Mouse (Mus musculus): ENCODE data around the gene Ctc1. TPM values are rescaled to one million over a fixed set of nuclear protein-coding genes. Genes with fewer than 3 reads are reported as not detected.

The Ctc1 gene
- polyA plus RNA-seq, 1 experiment from 2014 or later = 58.8 TPM

- ATAC-seq = no peak
- H3K4me2 ChIP-seq (replicated peaks) = peak overlapping the region; percentile 78
- peaks cover 37% of the 10 kb centered on the region for H3K4me1 ChIP-seq (replicated peaks)
- peak overlapping the region; percentile 66 for H3K9ac ChIP-seq (replicated peaks)
- H3K9me3 ChIP-seq = no peaks in the 10 kb centered on the region
- no peaks in the 10 kb centered on the region for H3K27me3 ChIP-seq
- WGBS = under 1% methylated on average over 29 of the region's 29 CpGs
- no peaks in the 10 kb centered on the region for H3K36me3 ChIP-seq
- H3K4me3 ChIP-seq (replicated peaks) = peak overlapping the region; percentile 43
- H3K27ac ChIP-seq = peak overlapping the region; percentile 26; the same call in 1 of the 2 replicates
Measured at GRCm38 (mm10) chr11:69066163-69066861, 50.6 kb downstream of the Ctc1 start.

- Histone ChIP-seq H3K9me3 (no peaks in the 10 kb centered on the region), H3K4me2 (replicated peaks) (peak overlapping the region; percentile 78), H3K27me3 (no peaks in the 10 kb centered on the region), H3K9ac (replicated peaks) (no peak overlapping the region; the same call in 1 of the 2 replicates), H3K4me1 (replicated peaks) (peaks cover 37% of the 10 kb centered on the region), H3K27ac (no peak overlapping the region), H3K4me3 (replicated peaks) (peak overlapping the region; percentile 43), H3K36me3 (no peaks in the 10 kb centered on the region)
- WGBS = 10% methylated on average over 8 of the region's 8 CpGs
- no peak for ATAC-seq
Measured at GRCm38 (mm10) chr11:69066956-69067355, 51.2 kb downstream of the Ctc1 start.

GRCm38 (mm10) chr11:69067601-69068000 is 51.9 kb downstream of the Ctc1 start:
- H3K9ac ChIP-seq (replicated peaks) = no peak overlapping the region
- no peaks in the 10 kb centered on the region for H3K9me3 ChIP-seq
- no peak overlapping the region for H3K27ac ChIP-seq
- H3K36me3 ChIP-seq = no peaks in the 10 kb centered on the region
- ATAC-seq = no peak
- no peaks in the 10 kb centered on the region for H3K27me3 ChIP-seq
- 63% methylated on average over 6 of the region's 6 CpGs for WGBS
- no peak overlapping the region; the same call in 1 of the 2 replicates for H3K4me3 ChIP-seq (replicated peaks)
- H3K4me1 ChIP-seq (replicated peaks) = peaks cover 42% of the 10 kb centered on the region
- H3K4me2 ChIP-seq (replicated peaks) = no peak overlapping the region

DNA sequence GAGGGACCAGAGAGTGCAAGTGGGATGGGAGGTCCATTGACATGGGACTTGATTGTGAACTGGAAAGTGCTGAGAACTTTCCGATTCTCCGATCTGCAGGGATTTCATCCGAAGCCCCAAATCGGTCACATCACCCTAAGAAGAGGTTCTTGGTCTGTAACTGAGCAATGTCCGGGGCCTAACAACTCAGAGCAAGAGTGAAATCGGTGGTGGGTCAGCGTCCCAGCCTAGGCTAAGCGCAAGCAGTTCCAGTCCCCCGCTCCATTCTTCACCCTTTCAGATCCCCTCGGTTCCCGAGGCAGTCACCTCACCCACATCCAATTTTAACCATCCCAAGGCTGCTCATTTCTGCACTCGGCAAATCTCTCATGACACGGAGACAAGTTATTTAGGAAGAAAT is 54.4 kb downstream of the Ctc1 start:
- Histone ChIP-seq H3K9ac (replicated peaks) (peak overlapping the region; percentile 85), H3K4me3 (replicated peaks) (peak overlapping the region; percentile 57), H3K9me3 (no peaks in the 10 kb centered on the region), H3K36me3 (no peaks in the 10 kb centered on the region), H3K27ac (peak overlapping the region; percentile 90), H3K4me2 (replicated peaks) (peak overlapping the region; percentile 90), H3K27me3 (no peaks in the 10 kb centered on the region), H3K4me1 (replicated peaks) (peaks cover 41% of the 10 kb centered on the region)
- WGBS = under 1% methylated on average over 13 of the region's 13 CpGs
- ATAC-seq = peak; percentile 25

- ATAC-seq = peak; percentile 91
- peaks cover 41% of the 10 kb centered on the region for H3K4me1 ChIP-seq (replicated peaks)
- no peaks in the 10 kb centered on the region for H3K36me3 ChIP-seq
- peak within 1 kb of the TSS; percentile 57 for H3K4me3 ChIP-seq (replicated peaks)
- no peaks in the 10 kb centered on the region for H3K27me3 ChIP-seq
- WGBS = under 1% methylated on average over 47 of the region's 47 CpGs
- peak within 1 kb of the TSS; percentile 90 for H3K4me2 ChIP-seq (replicated peaks)
- H3K27ac ChIP-seq = peak within 1 kb of the TSS; percentile 90
- H3K9ac ChIP-seq (replicated peaks) = peak within 1 kb of the TSS; percentile 85
- H3K9me3 ChIP-seq = no peaks in the 10 kb centered on the region
Measured at GRCm38 (mm10) chr11:69070590-69071222, 55.0 kb downstream of the Ctc1 start, which contains the start of gene Tmem107. Tmem107 (plus strand) TSS chr11:69070806.

DNA sequence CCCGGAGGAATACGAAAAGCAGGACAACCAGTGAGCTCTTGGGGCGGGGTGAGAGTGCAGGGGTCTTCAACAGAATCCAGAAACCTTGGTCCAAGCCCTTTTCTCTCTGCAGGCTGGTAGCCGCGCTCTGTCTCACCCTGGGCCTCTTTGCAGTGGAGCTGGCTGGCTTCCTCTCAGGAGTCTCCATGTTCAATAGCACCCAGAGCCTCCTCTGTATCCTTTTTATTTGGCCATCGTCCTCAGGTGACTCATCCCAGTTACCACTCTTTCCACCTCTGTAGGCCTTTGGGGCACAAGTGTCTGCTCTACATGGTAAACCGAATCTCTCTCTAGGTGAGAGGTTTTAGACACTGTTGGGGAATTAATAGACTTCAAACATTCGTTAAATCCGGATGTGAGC is 55.6 kb downstream of the Ctc1 start:
- Histone ChIP-seq H3K27me3 (no peaks in the 10 kb centered on the region), H3K27ac (peak overlapping the region; percentile 90), H3K4me1 (replicated peaks) (peaks cover 36% of the 10 kb centered on the region), H3K4me3 (replicated peaks) (peak overlapping the region; percentile 57), H3K36me3 (no peaks in the 10 kb centered on the region), H3K9me3 (no peaks in the 10 kb centered on the region), H3K9ac (replicated peaks) (peak overlapping the region; percentile 85), H3K4me2 (replicated peaks) (peak overlapping the region; percentile 90)
- 25% methylated on average over 9 of the region's 9 CpGs for WGBS
- no peak for ATAC-seq

DNA sequence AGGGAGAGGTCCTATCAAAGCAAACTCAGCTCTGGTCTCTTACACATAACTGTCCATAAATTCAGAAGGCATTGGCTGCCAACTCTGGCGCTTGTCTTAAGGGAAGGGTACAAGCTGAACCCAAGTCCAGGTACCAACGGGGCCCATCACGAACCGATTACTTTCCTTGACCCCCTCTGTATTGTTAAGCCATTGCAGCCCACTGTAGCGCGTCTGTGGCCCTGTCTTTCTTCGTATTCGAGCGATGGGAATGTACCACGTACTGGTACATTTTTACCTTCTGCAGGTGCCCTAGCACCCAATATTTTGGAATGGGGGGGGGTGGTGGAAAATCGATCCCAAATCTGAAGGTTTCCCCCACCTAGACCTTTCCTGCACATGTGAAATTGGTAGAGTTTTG is 56.5 kb downstream of the Ctc1 start:
- no peaks in the 10 kb centered on the region for H3K36me3 ChIP-seq
- H3K27me3 ChIP-seq = no peaks in the 10 kb centered on the region
- no peaks in the 10 kb centered on the region for H3K9me3 ChIP-seq
- ATAC-seq = no peak
- peak overlapping the region; percentile 90 for H3K4me2 ChIP-seq (replicated peaks)
- 82% methylated on average over 11 of the region's 11 CpGs for WGBS
- peak overlapping the region; percentile 38 for H3K4me3 ChIP-seq (replicated peaks)
- peak overlapping the region; percentile 73 for H3K9ac ChIP-seq (replicated peaks)
- peaks cover 30% of the 10 kb centered on the region for H3K4me1 ChIP-seq (replicated peaks)
- H3K27ac ChIP-seq = peak overlapping the region; percentile 94

DNA sequence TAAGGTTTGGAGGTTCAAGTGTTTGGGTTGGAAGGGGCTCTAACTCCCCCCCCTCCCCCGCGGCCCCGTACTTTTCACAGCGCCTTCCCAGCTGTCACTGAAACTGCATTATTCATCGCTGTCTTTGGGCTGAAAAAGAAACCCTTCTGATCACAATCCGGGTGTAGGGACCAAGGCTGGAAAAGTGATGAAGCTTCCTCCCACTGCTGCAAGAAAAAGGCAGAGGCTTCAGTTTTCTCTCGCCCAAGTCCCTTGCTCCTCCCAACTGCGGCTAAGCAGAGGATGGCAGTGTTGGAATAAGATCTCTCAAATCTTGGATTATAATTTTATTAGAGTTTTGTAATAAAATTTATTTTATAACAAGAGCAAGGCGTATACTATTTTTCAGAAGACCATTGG is 57.0 kb downstream of the Ctc1 start:
- Histone ChIP-seq H3K9ac (replicated peaks) (peak overlapping the region; percentile 73), H3K36me3 (no peaks in the 10 kb centered on the region), H3K9me3 (no peaks in the 10 kb centered on the region), H3K4me1 (replicated peaks) (peaks cover 30% of the 10 kb centered on the region), H3K27me3 (no peaks in the 10 kb centered on the region), H3K27ac (peak overlapping the region; percentile 94), H3K4me2 (replicated peaks) (peak overlapping the region; percentile 90), H3K4me3 (replicated peaks) (peak overlapping the region; percentile 38)
- WGBS = 6% methylated on average over 9 of the region's 9 CpGs
- ATAC-seq = no peak

DNA sequence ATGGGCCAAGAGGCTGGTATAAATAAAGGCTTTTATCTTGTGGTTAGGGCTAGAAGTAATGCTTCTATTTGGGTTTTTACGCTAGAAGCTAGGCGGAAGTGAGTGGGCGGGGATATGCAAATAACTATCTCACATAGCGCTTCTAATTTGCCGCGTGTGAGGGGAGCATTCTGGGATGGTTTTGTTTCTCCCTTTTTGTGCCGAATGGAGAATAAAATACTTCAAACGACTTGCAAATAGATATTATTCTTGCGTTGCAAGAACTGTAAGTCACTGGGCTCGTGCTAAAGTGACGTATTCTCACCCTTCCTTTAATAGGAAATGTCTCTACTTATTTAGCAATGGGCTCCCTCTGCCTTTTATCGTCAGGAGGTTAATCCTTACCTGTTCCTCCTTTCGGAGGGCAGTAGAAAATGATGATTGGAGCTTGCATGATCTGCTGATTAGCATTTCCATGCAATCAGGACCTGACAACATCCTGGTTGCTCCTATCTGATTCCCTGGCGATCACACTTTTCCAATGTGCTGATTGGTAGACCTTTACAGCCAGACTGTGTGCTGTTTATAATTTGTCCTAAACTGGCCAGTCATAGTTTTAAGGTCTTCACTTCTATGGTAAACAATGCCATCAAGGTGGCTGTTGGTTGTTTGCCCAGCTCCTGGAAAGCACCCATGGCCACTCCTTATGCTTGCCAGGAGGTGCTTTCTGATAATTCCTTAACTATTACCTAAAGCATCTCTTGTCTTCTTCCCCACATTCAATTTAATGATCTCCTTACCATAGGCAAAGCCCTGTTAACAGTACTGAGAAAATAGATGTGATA is 57.6 kb downstream of the Ctc1 start:
- Histone ChIP-seq H3K27ac (peak overlapping the region; percentile 94), H3K27me3 (no peaks in the 10 kb centered on the region), H3K4me1 (replicated peaks) (peaks cover 30% of the 10 kb centered on the region), H3K9ac (replicated peaks) (peak overlapping the region; percentile 73), H3K4me3 (replicated peaks) (peak overlapping the region; percentile 38), H3K4me2 (replicated peaks) (peak overlapping the region; percentile 90), H3K36me3 (no peaks in the 10 kb centered on the region), H3K9me3 (no peaks in the 10 kb centered on the region)
- peak; percentile 77 for ATAC-seq
- under 1% methylated on average over 14 of the region's 14 CpGs for WGBS

DNA sequence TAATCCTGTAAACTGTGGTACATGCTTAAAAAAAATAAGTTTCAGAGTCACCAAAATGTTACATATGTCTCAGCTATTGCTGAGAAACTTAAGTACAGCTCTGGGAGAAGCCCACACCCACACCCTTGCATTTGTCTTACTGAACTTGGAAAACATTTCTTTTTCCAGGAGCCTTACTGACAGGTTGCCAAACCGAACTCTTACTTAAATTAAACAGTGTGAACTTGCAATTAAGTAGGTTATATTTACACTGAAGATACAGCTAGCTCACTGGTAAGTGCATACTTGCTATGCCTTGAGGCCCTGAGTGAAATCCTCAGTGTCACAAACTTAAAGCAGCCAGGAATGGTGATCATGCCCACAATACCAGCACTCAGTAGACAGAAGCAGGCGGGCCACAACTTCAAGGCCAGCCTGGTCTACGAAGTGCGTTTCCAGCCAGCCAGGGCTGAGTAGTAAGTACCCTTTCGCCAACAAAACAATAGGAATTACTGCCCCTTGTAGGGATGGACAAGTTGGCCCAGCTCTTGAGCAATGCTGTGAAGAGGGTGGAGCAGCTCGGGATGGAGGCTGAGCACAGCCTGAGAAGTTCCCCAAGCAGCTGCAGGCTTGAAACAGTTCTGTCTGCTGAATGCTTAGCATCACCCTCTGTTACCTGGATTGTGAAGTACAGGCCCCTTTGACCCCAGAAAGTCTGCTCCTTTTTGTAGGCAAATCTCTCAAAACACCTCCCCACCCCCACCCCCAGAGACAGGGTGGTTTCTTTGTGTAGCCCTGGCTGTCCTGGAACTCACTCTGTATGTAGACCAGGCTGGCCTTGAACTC is 58.5 kb downstream of the Ctc1 start:
- Histone ChIP-seq H3K9ac (replicated peaks) (0 out of 2 replicates have a peak overlapping the region, but pooled peaks have one; percentile 2), H3K4me1 (replicated peaks) (peaks cover 30% of the 10 kb centered on the region), H3K4me3 (replicated peaks) (no peak overlapping the region), H3K27me3 (no peaks in the 10 kb centered on the region), H3K36me3 (no peaks in the 10 kb centered on the region), H3K9me3 (no peaks in the 10 kb centered on the region), H3K27ac (peak overlapping the region; percentile 94), H3K4me2 (replicated peaks) (no peak overlapping the region)
- no peak for ATAC-seq
- 45% methylated on average over 6 of the region's 6 CpGs for WGBS

GRCm38 (mm10) chr11:69074776-69075069 is 59.0 kb downstream of the Ctc1 start:
- Histone ChIP-seq H3K9ac (replicated peaks) (no peak overlapping the region), H3K4me3 (replicated peaks) (no peak overlapping the region), H3K4me2 (replicated peaks) (no peak overlapping the region), H3K4me1 (replicated peaks) (peaks cover 30% of the 10 kb centered on the region), H3K27ac (no peak overlapping the region), H3K27me3 (no peaks in the 10 kb centered on the region), H3K36me3 (no peaks in the 10 kb centered on the region), H3K9me3 (no peaks in the 10 kb centered on the region)
- WGBS = 46% methylated on average over 2 of the region's 2 CpGs
- no peak for ATAC-seq

All from midbrain, embryonic 13.5 days (tissue).